Mouse (Mus musculus) forebrain, embryonic 10.5 days (tissue): ENCODE measurements around the gene Trim80. TPM values are rescaled to one million over a fixed set of nuclear protein-coding genes. Genes with fewer than 3 reads are reported as not detected.

Experiments used
- DNase-seq: peaks from one replicate; pipeline ENCODE4 v3.0.0-alpha.2; 2017; ENCODE audit warnings: low spot score; ENCODE audit errors: extremely low spot score
- H3K27ac ChIP-seq: fragments of 300-500 bp; sonication (generic); 2 replicates; pipeline ENCODE4 v1.5.1; 2016; ENCODE audit warnings: mild to moderate bottlenecking
- H3K27me3 ChIP-seq: fragments of 300-500 bp; sonication (generic); 2 replicates; pipeline ENCODE4 v1.6.1; 2016; ENCODE audit warnings: mild to moderate bottlenecking; ENCODE audit not compliant: poor library complexity, severe bottlenecking
- H3K36me3 ChIP-seq: fragments of 300-500 bp; sonication (generic); replicated peaks from 2 replicates; pipeline ENCODE4 v1.6.1; 2016; ENCODE audit warnings: mild to moderate bottlenecking, moderate library complexity
- H3K4me1 ChIP-seq: fragments of 300-500 bp; sonication (generic); 2 replicates; pipeline ENCODE4 v1.6.1; 2016
- H3K4me3 ChIP-seq: fragments of 300-500 bp; sonication (generic); 2 replicates; pipeline ENCODE4 v1.5.1; 2016; ENCODE audit warnings: mild to moderate bottlenecking, moderate library complexity
- H3K9me3 ChIP-seq: fragments of 300-500 bp; sonication (generic); 2 replicates; pipeline ENCODE4 v1.6.1; 2016; ENCODE audit warnings: mild to moderate bottlenecking, moderate library complexity
- WGBS: fragments of 180-500 bp; shearing (Covaris S2); methylation state at CpG from one replicate; pipeline ENCODE4 v1.1.7; 2016; 5-methylcytosine and 5-hydroxymethylcytosine counted together
- polyA plus RNA-seq: library from polyadenylated mRNA; unstranded; fragments of >200 nt; fragmentation: Nextera tagmentation; extraction: Ambion mirVana; gene quantifications from 2 replicates; pipeline ENCODE4 v1.2.1, GENCODE M21; 2016

The Trim80 gene
- polyA plus RNA-seq, 1 experiment from 2014 or later, result 0.19 TPM

DNA sequence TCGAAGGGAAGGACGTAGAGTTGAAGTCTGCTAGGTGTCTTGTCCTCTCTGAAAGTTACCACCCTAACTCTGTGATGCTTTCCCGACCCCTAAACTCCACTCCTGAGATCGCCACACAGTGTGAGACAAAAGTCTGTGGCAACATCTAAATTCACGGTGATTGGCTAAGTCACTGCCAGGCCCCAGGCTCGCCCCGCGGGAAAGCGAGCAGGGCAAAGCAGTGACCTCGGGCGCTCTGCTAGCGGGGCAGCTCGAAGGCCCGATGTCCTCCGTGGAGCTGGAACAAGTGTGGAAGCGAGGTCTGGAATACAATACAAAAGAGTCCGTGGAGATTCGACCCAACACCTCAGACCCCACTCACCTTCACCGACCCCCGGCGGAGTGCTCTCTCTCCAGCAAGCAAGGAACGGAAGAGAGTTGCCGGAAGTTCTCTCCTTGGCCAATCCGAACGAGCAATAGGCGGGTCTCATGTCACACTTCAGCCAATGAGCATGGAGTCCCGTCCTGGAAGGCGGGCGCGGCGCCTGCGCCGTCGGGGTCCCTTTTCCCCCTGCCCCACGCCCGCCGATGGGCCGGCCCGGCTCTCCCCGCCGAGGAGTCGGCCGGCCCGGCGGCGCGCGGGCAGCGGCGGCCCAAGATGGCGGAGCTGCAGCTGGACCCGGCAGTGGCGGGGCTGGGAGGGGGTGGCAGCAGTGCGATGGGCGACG, 20.7 kb upstream of the Trim80 start, which contains the start of the genes Atp5h and Kctd2:
Gene Atp5h (minus strand): TSS at position 432 of the 707 bp plus-strand sequence.
Gene Kctd2 (plus strand): TSS at position 598 of the 707 bp plus-strand sequence.
- peaks cover 45% of the 10 kb centered on the region for H3K4me1 ChIP-seq
- H3K27me3 ChIP-seq, result no peaks in the 10 kb centered on the region
- H3K9me3 ChIP-seq, result no peaks in the 10 kb centered on the region
- H3K36me3 ChIP-seq, result peaks cover 59% of the 10 kb centered on the region
- DNase-seq, result peak; percentile 93
- H3K27ac ChIP-seq, result peak within 1 kb of the TSS; percentile 98
- WGBS, result under 1% methylated on average over 56 of the region's 56 CpGs
- peak within 1 kb of the TSS; percentile 99 for H3K4me3 ChIP-seq

DNA sequence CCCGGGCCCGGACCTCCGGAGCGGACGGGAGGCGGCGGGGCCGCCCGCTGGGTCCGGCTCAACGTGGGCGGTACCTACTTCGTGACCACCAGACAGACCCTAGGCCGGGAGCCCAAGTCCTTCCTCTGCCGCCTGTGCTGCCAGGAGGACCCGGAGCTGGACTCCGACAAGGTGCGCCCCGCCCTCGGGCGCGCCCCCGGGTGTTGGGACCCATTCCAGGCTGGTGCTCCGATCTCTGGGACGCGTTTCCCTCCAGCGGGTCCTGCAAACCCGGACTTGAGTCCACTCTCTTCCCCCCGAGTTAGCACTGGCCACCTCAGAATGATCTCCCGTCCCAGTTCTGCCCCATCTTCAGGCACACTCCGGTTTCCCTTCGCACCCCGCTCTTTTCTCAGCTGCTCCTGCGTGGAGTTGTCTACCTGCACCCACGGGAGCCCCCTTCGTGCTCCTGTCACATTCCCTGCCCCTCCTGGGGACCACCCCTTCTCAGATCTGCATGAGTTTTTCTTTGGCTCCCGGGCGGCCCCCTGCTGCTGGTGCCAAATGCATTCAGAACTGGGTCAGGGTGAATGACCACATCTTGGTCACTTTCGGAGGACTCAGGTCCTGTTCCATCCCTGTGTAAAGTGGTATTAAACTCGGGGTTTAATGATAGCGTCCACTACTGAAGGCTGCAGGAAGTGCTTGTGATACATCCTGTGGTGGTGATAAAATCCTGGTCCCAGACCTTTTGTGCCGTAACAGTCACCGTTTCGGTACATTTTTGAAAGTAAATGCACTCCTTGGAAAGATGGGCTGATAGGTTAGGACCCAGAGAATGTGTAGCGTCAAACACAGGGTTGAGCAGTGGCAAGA, 19.8 kb upstream of the Trim80 start:
- Histone ChIP-seq H3K27ac (peak overlapping the region; percentile 98), H3K9me3 (no peaks in the 10 kb centered on the region), H3K36me3 (peaks cover 59% of the 10 kb centered on the region), H3K4me1 (peaks cover 45% of the 10 kb centered on the region), H3K27me3 (no peaks in the 10 kb centered on the region), H3K4me3 (peak overlapping the region; percentile 99)
- DNase-seq, result peak; percentile 68
- 4% methylated on average over 38 of the region's 45 CpGs for WGBS

DNA sequence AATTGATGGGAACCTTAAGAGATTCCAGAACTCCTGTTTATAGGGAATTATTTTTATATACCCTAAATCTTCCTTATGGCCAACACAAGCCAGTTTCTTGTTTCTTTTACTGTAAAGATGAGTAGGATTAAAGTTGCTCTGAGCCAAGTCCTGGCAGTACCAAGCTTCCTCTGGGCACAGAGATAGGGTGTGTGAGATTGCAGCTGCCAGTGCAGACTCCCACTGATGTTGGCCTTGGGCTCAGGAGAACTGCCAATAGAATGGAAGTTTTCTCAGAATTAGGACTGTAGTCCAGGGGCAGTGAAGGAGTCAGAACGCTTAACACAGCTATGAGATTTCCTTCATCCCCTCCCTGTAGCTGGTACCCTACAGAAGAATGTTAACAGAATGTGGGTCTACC, 19.0 kb upstream of the Trim80 start:
- H3K36me3 ChIP-seq, result peaks cover 59% of the 10 kb centered on the region
- 80% methylated on average over 1 of the region's 1 CpGs for WGBS
- H3K27ac ChIP-seq, result no peak overlapping the region

DNA sequence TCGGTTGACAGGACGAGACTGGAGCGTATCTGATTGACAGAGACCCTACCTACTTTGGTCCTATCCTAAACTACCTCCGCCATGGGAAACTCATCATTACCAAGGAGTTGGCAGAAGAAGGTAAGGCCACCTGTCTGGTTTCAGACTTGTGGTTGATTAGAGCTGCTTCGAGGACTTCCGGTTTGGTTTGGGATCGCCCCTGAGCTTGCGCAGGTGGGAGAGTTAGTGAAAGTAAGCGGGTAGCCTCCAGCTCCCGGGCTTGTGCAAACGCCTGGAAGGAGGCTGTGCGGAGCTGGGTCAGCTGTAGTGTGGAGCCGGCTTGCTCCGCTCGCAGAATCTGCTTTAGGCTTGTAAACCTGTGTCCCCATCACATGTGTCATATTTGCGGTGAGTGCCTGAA, 18.4 kb upstream of the Trim80 start:
- no peak overlapping the region for H3K27ac ChIP-seq
- WGBS, result 91% methylated on average over 16 of the region's 16 CpGs
- no peaks in the 10 kb centered on the region for H3K9me3 ChIP-seq
- H3K36me3 ChIP-seq, result peaks cover 59% of the 10 kb centered on the region
- no peaks in the 10 kb centered on the region for H3K27me3 ChIP-seq
- DNase-seq, result no peak
- no peak overlapping the region; the same call in 1 of the 2 replicates for H3K4me3 ChIP-seq
- peaks cover 45% of the 10 kb centered on the region for H3K4me1 ChIP-seq

More for the DNA sequence above, 19.0 kb upstream of the Trim80 start:
- no peaks in the 10 kb centered on the region for H3K9me3 ChIP-seq
- H3K27me3 ChIP-seq, result no peaks in the 10 kb centered on the region
- peaks cover 45% of the 10 kb centered on the region for H3K4me1 ChIP-seq
- H3K4me3 ChIP-seq, result peak overlapping the region; percentile 99
- no peak for DNase-seq

DNA sequence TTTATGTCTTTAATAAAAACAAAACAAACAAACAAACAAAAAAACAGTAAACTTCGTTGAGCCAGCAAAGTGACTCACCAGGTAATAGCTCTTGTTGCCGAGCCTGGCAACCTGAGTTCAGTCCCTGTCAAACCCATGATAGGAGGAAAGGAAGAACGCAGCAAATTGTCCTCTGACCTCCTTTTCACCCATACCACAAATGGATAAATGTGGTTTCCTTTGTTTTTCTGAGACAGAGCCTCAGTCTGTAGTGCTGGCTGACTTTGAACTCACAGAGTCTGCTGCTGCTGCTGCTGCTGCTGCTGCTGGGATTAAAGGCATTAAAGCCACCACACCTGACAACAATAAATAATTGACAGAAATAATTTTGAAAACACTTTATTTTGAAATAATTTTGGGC, 17.3 kb upstream of the Trim80 start:
- WGBS, result 88% methylated on average over 3 of the region's 3 CpGs

DNA sequence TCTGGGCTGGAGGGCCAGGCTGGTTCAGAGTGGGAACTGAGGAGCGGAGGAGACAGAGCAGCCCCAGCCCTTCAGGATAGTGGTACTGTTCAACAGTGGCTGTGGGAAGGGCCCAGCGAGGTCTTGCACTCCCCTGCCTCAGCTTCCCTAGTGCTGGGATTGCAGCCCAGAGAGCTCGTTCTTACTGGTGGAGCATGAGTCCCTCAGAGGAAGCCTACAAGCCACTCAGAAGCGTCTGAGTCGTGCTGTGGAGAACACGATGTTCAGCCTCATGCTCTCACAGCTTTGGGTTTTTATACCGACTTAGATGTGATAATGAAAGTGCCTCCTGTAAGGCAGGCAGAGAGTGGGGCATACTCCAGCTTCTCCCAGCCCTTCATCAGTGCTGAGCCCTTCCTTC, 15.7 kb upstream of the Trim80 start:
- 88% methylated on average over 7 of the region's 7 CpGs for WGBS
- H3K9me3 ChIP-seq, result no peaks in the 10 kb centered on the region
- no peak overlapping the region for H3K27ac ChIP-seq
- H3K27me3 ChIP-seq, result no peaks in the 10 kb centered on the region
- no peak for DNase-seq
- peaks cover 70% of the 10 kb centered on the region for H3K36me3 ChIP-seq
- H3K4me1 ChIP-seq, result peaks cover 39% of the 10 kb centered on the region
- H3K4me3 ChIP-seq, result no peak overlapping the region

More for the DNA sequence above, 17.3 kb upstream of the Trim80 start:
- H3K9me3 ChIP-seq, result no peaks in the 10 kb centered on the region
- H3K27me3 ChIP-seq, result no peaks in the 10 kb centered on the region
- peaks cover 47% of the 10 kb centered on the region for H3K4me1 ChIP-seq
- no peak overlapping the region for H3K4me3 ChIP-seq
- no peak overlapping the region for H3K27ac ChIP-seq
- DNase-seq, result no peak
- H3K36me3 ChIP-seq, result peaks cover 59% of the 10 kb centered on the region

GRCm38 (mm10) chr11:115425671-115426070, 14.7 kb upstream of the Trim80 start:
- peaks cover 80% of the 10 kb centered on the region for H3K36me3 ChIP-seq
- WGBS, result 93% methylated on average over 6 of the region's 6 CpGs
- H3K27me3 ChIP-seq, result no peaks in the 10 kb centered on the region
- H3K4me3 ChIP-seq, result no peak overlapping the region
- no peak for DNase-seq
- peaks cover 35% of the 10 kb centered on the region for H3K4me1 ChIP-seq
- no peak overlapping the region for H3K27ac ChIP-seq
- H3K9me3 ChIP-seq, result no peaks in the 10 kb centered on the region

GRCm38 (mm10) chr11:115427482-115428331, 12.6 kb upstream of the Trim80 start:
- Histone ChIP-seq H3K9me3 (no peaks in the 10 kb centered on the region), H3K4me1 (peaks cover 16% of the 10 kb centered on the region), H3K4me3 (peak overlapping the region; percentile 24), H3K27ac (peak overlapping the region; percentile 75), H3K36me3 (peaks cover 92% of the 10 kb centered on the region), H3K27me3 (no peaks in the 10 kb centered on the region)
- WGBS, result 36% methylated on average over 20 of the region's 20 CpGs
- peak; percentile 74 for DNase-seq

- DNase-seq, result no peak
- 0 out of 2 replicates have a peak overlapping the region, but pooled peaks have one; percentile 6 for H3K27ac ChIP-seq
- peaks cover 16% of the 10 kb centered on the region for H3K4me1 ChIP-seq
- 91% methylated on average over 7 of the region's 7 CpGs for WGBS
- no peak overlapping the region for H3K4me3 ChIP-seq
- peaks cover 92% of the 10 kb centered on the region for H3K36me3 ChIP-seq
- no peaks in the 10 kb centered on the region for H3K9me3 ChIP-seq
- H3K27me3 ChIP-seq, result no peaks in the 10 kb centered on the region
Observed at GRCm38 (mm10) chr11:115429307-115429706, 11.0 kb upstream of the Trim80 start.

DNA sequence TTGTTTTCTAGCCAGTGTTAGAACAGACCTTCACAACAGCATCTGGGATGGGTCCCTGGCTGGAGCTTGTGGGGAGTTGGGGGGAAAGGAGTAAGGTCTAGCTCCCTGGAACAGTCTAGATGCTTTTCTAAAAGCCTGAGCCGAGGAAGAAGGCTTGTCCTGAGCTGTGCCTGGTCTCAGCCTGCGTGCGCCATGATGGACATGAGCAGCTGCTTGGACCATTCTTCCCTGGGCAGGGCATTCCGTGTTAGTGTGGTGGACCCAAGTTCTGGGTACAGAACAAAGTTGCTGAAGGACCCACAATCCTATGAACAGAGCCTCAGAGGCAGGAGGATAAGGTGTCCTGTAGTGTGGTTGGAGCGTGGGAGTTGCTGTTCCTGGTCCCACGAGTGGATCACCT, 9.8 kb upstream of the Trim80 start:
- DNase-seq, result no peak
- 94% methylated on average over 6 of the region's 6 CpGs for WGBS
- peaks cover 24% of the 10 kb centered on the region for H3K4me1 ChIP-seq
- H3K4me3 ChIP-seq, result no peak overlapping the region
- no peak overlapping the region for H3K27ac ChIP-seq
- no peaks in the 10 kb centered on the region for H3K27me3 ChIP-seq
- H3K36me3 ChIP-seq, result peaks cover 80% of the 10 kb centered on the region
- H3K9me3 ChIP-seq, result no peaks in the 10 kb centered on the region

GRCm38 (mm10) chr11:115432814-115433213, 7.5 kb upstream of the Trim80 start:
- Histone ChIP-seq H3K4me3 (no peak overlapping the region), H3K27me3 (no peaks in the 10 kb centered on the region), H3K27ac (0 out of 2 replicates have a peak overlapping the region, but pooled peaks have one; percentile 40), H3K9me3 (no peaks in the 10 kb centered on the region), H3K4me1 (peaks cover 30% of the 10 kb centered on the region), H3K36me3 (peaks cover 58% of the 10 kb centered on the region)
- DNase-seq, result no peak
- 86% methylated on average over 4 of the region's 4 CpGs for WGBS

GRCm38 (mm10) chr11:115433342-115433741, 7.0 kb upstream of the Trim80 start:
- no peak for DNase-seq
- WGBS, result 84% methylated on average over 6 of the region's 6 CpGs
- Histone ChIP-seq H3K9me3 (no peaks in the 10 kb centered on the region), H3K27me3 (no peaks in the 10 kb centered on the region), H3K36me3 (peaks cover 54% of the 10 kb centered on the region), H3K27ac (peak overlapping the region; percentile 40), H3K4me3 (no peak overlapping the region), H3K4me1 (peaks cover 24% of the 10 kb centered on the region)
